Mouse (Mus musculus) spleen, adult 12 weeks (tissue): ENCODE data around the gene Lhfpl4.

Experiments used
- DNase-seq: peaks from one replicate; pipeline ENCODE4 v3.0.0; 2022; ENCODE audit warnings: low spot score

Gene Lhfpl4

GRCm38 (mm10) chr6:113194841-113195595, at the start of gene Lhfpl4:
Gene Lhfpl4 (minus strand): TSS chr6:113195384.
- DNase-seq, result no peak

- DNase-seq, result no peak
Measured at GRCm38 (mm10) chr6:113242753-113243152, 47.6 kb upstream of the Lhfpl4 start.

GRCm38 (mm10) chr6:113238442-113238841, 43.3 kb upstream of the Lhfpl4 start:
- no peak for DNase-seq

GRCm38 (mm10) chr6:113237542-113238270, 42.5 kb upstream of the Lhfpl4 start, which contains the start of gene Mtmr14:
Gene Mtmr14 (plus strand): TSS chr6:113237843.
- DNase-seq, result peak; percentile 99

- DNase-seq, result no peak
Measured at GRCm38 (mm10) chr6:113235141-113235540, 40.0 kb upstream of the Lhfpl4 start.

- no peak for DNase-seq
Measured at GRCm38 (mm10) chr6:113226705-113227104, 31.5 kb upstream of the Lhfpl4 start.

- DNase-seq, result no peak
Measured at GRCm38 (mm10) chr6:113225798-113226197, 30.6 kb upstream of the Lhfpl4 start.

- DNase-seq, result no peak
Measured at GRCm38 (mm10) chr6:113216280-113216679, 21.1 kb upstream of the Lhfpl4 start.

- no peak for DNase-seq
Measured at GRCm38 (mm10) chr6:113195596-113195992, 410 bp upstream of the Lhfpl4 start.

- no peak for DNase-seq
Measured at GRCm38 (mm10) chr6:113194517-113194840, 705 bp downstream of the Lhfpl4 start.

GRCm38 (mm10) chr6:113193765-113194460, 1.3 kb downstream of the Lhfpl4 start:
- DNase-seq, result no peak

- no peak for DNase-seq
Measured at GRCm38 (mm10) chr6:113184866-113185525, 10.2 kb downstream of the Lhfpl4 start.

GRCm38 (mm10) chr6:113184163-113184562, 11.0 kb downstream of the Lhfpl4 start:
- DNase-seq, result no peak

- no peak for DNase-seq
Measured at GRCm38 (mm10) chr6:113179195-113179733, 15.9 kb downstream of the Lhfpl4 start.

- DNase-seq, result no peak
Measured at GRCm38 (mm10) chr6:113178286-113179194, 16.6 kb downstream of the Lhfpl4 start.

- no peak for DNase-seq
Measured at GRCm38 (mm10) chr6:113176613-113177012, 18.6 kb downstream of the Lhfpl4 start.

GRCm38 (mm10) chr6:113175469-113175868, 19.7 kb downstream of the Lhfpl4 start:
- DNase-seq, result no peak

GRCm38 (mm10) chr6:113172568-113172967, 22.6 kb downstream of the Lhfpl4 start:
- peak; percentile 48 for DNase-seq

GRCm38 (mm10) chr6:113172011-113172410, 23.2 kb downstream of the Lhfpl4 start:
- no peak for DNase-seq

- DNase-seq, result no peak
Measured at GRCm38 (mm10) chr6:113170651-113171050, 24.5 kb downstream of the Lhfpl4 start.

GRCm38 (mm10) chr6:113169852-113170251, 25.3 kb downstream of the Lhfpl4 start:
- no peak for DNase-seq
